Mouse (Mus musculus) CH12.LX (cell line): ENCODE measurements around the gene Fam19a5. TPM values are rescaled to one million over a fixed set of nuclear protein-coding genes. Genes with fewer than 3 reads are reported as not detected.

Source experiments
- DNase-seq: peaks from one replicate; pipeline ENCODE4 v3.0.0-alpha.2; 2013; ENCODE audit errors: extremely low read depth
- H3K27ac ChIP-seq: 2 replicates; pipeline ENCODE4 v1.5.1; 2012; ENCODE audit warnings: low read depth, mild to moderate bottlenecking, control low read depth, moderate library complexity; ENCODE audit not compliant: insufficient read depth
- H3K27me3 ChIP-seq: replicated peaks from 2 replicates; pipeline ENCODE3; 2012; ENCODE audit warnings: inconsistent platforms
- H3K36me3 ChIP-seq, 2 experiments: replicated peaks in 1 of 2; 2 replicates each; pipeline versions ENCODE3 to v1.6.1; 2012; ENCODE audit warnings: inconsistent platforms in 1 of 2, low read length in 1 of 2, mild to moderate bottlenecking in 1 of 2, mixed read lengths in 1 of 2, moderate library complexity in 1 of 2; ENCODE audit not compliant: control insufficient read depth in 1 of 2, insufficient read depth in 1 of 2
- H3K4me1 ChIP-seq, 2 experiments: 2 replicates each; pipeline ENCODE4 v1.6.1; 2012; ENCODE audit warnings: inconsistent platforms in 1 of 2, moderate library complexity in 1 of 2; ENCODE audit not compliant: insufficient read depth in 2 of 2, control insufficient read depth in 1 of 2
- H3K4me2 ChIP-seq: 2 replicates; pipeline ENCODE4 v1.6.1; 2012; ENCODE audit warnings: low read depth, mild to moderate bottlenecking, control low read depth; ENCODE audit not compliant: poor library complexity, insufficient read depth, severe bottlenecking
- H3K4me3 ChIP-seq, 3 experiments: fragments of 150-350 bp in 1 of 3; sonication (generic) in 1 of 3; replicated peaks in 1 of 3; 2 replicates each; pipeline versions ENCODE3 to v1.5.1; 2011 to 2012; ENCODE audit warnings: low read depth in 2 of 3, low read length in 2 of 3, mild to moderate bottlenecking in 2 of 3, moderate library complexity in 2 of 3, control low read depth in 1 of 3, improper control_type of control experiment in 1 of 3, inconsistent platforms in 1 of 3, mixed read lengths in 1 of 3; ENCODE audit not compliant: poor library complexity in 1 of 3
- H3K79me2 ChIP-seq: replicated peaks from 2 replicates; pipeline ENCODE4 v1.6.1; 2012; ENCODE audit warnings: mild to moderate bottlenecking, moderate library complexity; ENCODE audit not compliant: control insufficient read depth, poor library complexity, insufficient read depth, severe bottlenecking; ENCODE audit errors: extremely low read depth
- H3K9ac ChIP-seq: 2 replicates; pipeline ENCODE4 v1.6.1; 2012; ENCODE audit warnings: low read depth, mild to moderate bottlenecking, control low read depth, moderate library complexity; ENCODE audit not compliant: insufficient read depth
- H3K9me3 ChIP-seq: replicated peaks from 2 replicates; pipeline ENCODE3; 2012; ENCODE audit warnings: low read length, inconsistent platforms, mixed read lengths
- BHLHE40 ChIP-seq: IDR thresholded peaks from 2 replicates; pipeline ENCODE4 v1.6.1; 2011; ENCODE audit warnings: mild to moderate bottlenecking, low read depth, low read length, improper control_type of control experiment
- CTCF ChIP-seq, 2 experiments: IDR thresholded peaks in 1 of 2; conservative IDR thresholded peaks in 1 of 2; 2 replicates each; pipeline ENCODE4 v1.5.1; 2011 to 2012; ENCODE audit warnings: low read depth in 2 of 2, low read length in 2 of 2, improper control_type of control experiment in 1 of 2, inconsistent platforms in 1 of 2, mild to moderate bottlenecking in 1 of 2, moderate library complexity in 1 of 2
- E2F4 ChIP-seq: IDR thresholded peaks from 2 replicates; pipeline ENCODE4 v1.6.1; 2011; ENCODE audit warnings: low read depth, low read length, improper control_type of control experiment; ENCODE audit not compliant: insufficient replicate concordance
- ELF1 ChIP-seq: IDR thresholded peaks from 2 replicates; pipeline ENCODE4 v1.6.1; 2014; ENCODE audit warnings: low read depth, mild to moderate bottlenecking, inconsistent platforms, low read length, improper control_type of control experiment
- EP300 ChIP-seq: IDR thresholded peaks from 2 replicates; pipeline ENCODE4 v1.6.1; 2011; ENCODE audit warnings: low read length, improper control_type of control experiment
- ETS1 ChIP-seq: conservative IDR thresholded peaks from 2 replicates; pipeline ENCODE4 v1.6.1; 2012; ENCODE audit warnings: low read depth, mild to moderate bottlenecking, inconsistent platforms, low read length, improper control_type of control experiment, moderate library complexity
- GABPA ChIP-seq: IDR thresholded peaks from 2 replicates; pipeline ENCODE4 v1.6.1; 2012; ENCODE audit warnings: low read depth, low read length, improper control_type of control experiment, inconsistent platforms; ENCODE audit not compliant: insufficient replicate concordance
- JUND ChIP-seq: conservative IDR thresholded peaks from 2 replicates; pipeline ENCODE4 v1.6.1; 2011; ENCODE audit warnings: low read depth, low read length, improper control_type of control experiment
- KAT2A ChIP-seq: IDR thresholded peaks from 2 replicates; pipeline ENCODE4 v1.6.1; 2012; ENCODE audit warnings: low read length, improper control_type of control experiment, inconsistent platforms; ENCODE audit not compliant: insufficient replicate concordance
- MAX ChIP-seq: IDR thresholded peaks from 2 replicates; pipeline ENCODE4 v1.6.1; 2011; ENCODE audit warnings: low read length, improper control_type of control experiment
- MEF2A ChIP-seq: IDR thresholded peaks from 2 replicates; pipeline ENCODE4 v1.6.1; 2014; ENCODE audit warnings: low read depth, mild to moderate bottlenecking, inconsistent platforms, low read length, improper control_type of control experiment, borderline replicate concordance
- NRF1 ChIP-seq: IDR thresholded peaks from 2 replicates; pipeline ENCODE4 v1.6.1; 2014; ENCODE audit warnings: low read depth, mild to moderate bottlenecking, inconsistent platforms, low read length, improper control_type of control experiment, moderate library complexity
- PAX5 ChIP-seq: IDR thresholded peaks from 2 replicates; pipeline ENCODE4 v1.6.1; 2012; ENCODE audit warnings: low read length, inconsistent platforms, mixed read lengths
- RAD21 ChIP-seq: IDR thresholded peaks from 2 replicates; pipeline ENCODE4 v1.6.1; 2011; ENCODE audit warnings: low read depth, mild to moderate bottlenecking, low read length, improper control_type of control experiment, moderate library complexity
- RCOR1 ChIP-seq: conservative IDR thresholded peaks from 2 replicates; pipeline ENCODE4 v1.6.1; 2012; ENCODE audit warnings: low read depth, mild to moderate bottlenecking, inconsistent platforms, low read length, improper control_type of control experiment
- SMC3 ChIP-seq: IDR thresholded peaks from 2 replicates; pipeline ENCODE4 v1.6.1; 2011; ENCODE audit warnings: low read depth, low read length, improper control_type of control experiment
- USF1 ChIP-seq: IDR thresholded peaks from 2 replicates; pipeline ENCODE4 v1.6.1; 2014; ENCODE audit warnings: low read depth, mild to moderate bottlenecking, inconsistent platforms, low read length, improper control_type of control experiment
- dilution Hi-C: fragments of 300-500 bp; cut with MboI; formaldehyde crosslinking; loops from 2 replicates; pipeline ENCODE4 v1.14.3; 2020; ENCODE audit warnings: low sequenced_read_pairs; ENCODE audit not compliant: extremely low pct_unique_long_range_greater_than_20kb, extremely low pct_ligation_motif_present
- in situ Hi-C: fragments of 300-500 bp; cut with MboI; formaldehyde crosslinking; loops from 3 replicates; pipeline ENCODE4 v1.14.3; 2019; ENCODE audit warnings: low sequenced_read_pairs, low pct_ligation_motif_present, low pct_unique_long_range_greater_than_20kb, mixed read lengths
- polyA plus RNA-seq: library from polyadenylated mRNA; unstranded; fragments of >175 nt; gene quantifications from 2 replicates; pipeline ENCODE4 v1.2.1, GENCODE M21; 2012; ENCODE audit warnings: low read depth; ENCODE audit not compliant: insufficient read length
- total RNA-seq, 2 experiments: library from RNA; depleted of rRNA; stranded (reverse); fragments of 300-350 nt in 1 of 2; fragments of >200 nt in 1 of 2; gene quantifications; 2 replicates each; pipeline ENCODE4 v1.2.3; 2012 to 2014

The Fam19a5 gene
- total and polyA plus RNA-seq, 3 experiments, result not detected

DNA sequence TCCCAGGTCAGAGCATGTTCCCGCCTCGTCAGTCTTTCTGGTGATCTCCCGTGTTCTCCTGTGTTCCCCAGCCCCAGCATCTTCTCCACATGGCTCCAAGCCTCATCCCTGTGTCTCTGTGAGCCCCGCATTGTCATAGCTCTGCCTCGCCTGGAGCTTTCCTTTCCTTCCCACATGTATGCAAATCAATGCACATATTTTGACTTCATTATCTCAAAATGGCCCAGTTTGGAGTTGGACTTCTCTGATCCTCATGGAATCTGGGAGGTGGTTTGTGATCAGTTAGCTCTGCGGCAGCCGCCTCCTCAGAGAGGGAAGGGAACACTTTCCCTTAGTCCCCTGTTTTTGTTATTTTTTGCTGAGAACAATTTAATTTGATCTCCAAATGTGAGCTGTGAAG lies 117.9 kb downstream of the Fam19a5 start:
- Histone ChIP-seq H3K27me3 (no peaks in the 10 kb centered on the region), H3K79me2 (no peaks in the 10 kb centered on the region), H3K4me2 (no peak overlapping the region), H3K4me3 (no peak overlapping the region), H3K4me1 (no peaks in the 10 kb centered on the region), H3K9me3 (peaks cover 90% of the 10 kb centered on the region), H3K9ac (no peak overlapping the region), H3K27ac (no peak overlapping the region), H3K36me3 (no peaks in the 10 kb centered on the region)
- no peak for DNase-seq
- in situ Hi-C loops (no loop called here), dilution Hi-C loops (no loop called here)
- TF ChIP-seq MAX, result no peak
- TF ChIP-seq BHLHE40, result no peak
- no peak for TF ChIP-seq EP300
- no peak for TF ChIP-seq ETS1
- TF ChIP-seq, all 38 proteins: peak for 0

GRCm38 (mm10) chr15:87666041-87666750 lies 122.1 kb downstream of the Fam19a5 start:
- H3K9me3 ChIP-seq, result peaks cover 97% of the 10 kb centered on the region
- no peak overlapping the region for H3K4me3 ChIP-seq
- TF ChIP-seq KAT2A (no peak), EP300 (no peak), PAX5 (no peak), E2F4 (no peak), JUND (no peak), ETS1 (no peak), CTCF (conservative IDR thresholded peaks at IDR 0.05 in 1 of 2, IDR thresholded peaks at IDR 0.05 in 1 of 2; ENCODE audit: low read depth in 2 of 2, low read length in 2 of 2) (no peak), MAX (no peak), MEF2A (no peak), GABPA (no peak), RCOR1 (no peak), USF1 (no peak), RAD21 (no peak), ELF1 (no peak), SMC3 (no peak), NRF1 (no peak)
- TF ChIP-seq, all 38 proteins: peak for 0
- no peaks in the 10 kb centered on the region for H3K36me3 ChIP-seq
- no peaks in the 10 kb centered on the region for H3K4me1 ChIP-seq
- no peak overlapping the region for H3K9ac ChIP-seq
- H3K27me3 ChIP-seq, result no peaks in the 10 kb centered on the region
- DNase-seq, result no peak
- no peak overlapping the region for H3K4me2 ChIP-seq
- in situ Hi-C loops, result no loop called here
- dilution Hi-C loops, result no loop called here
- no peak overlapping the region for H3K27ac ChIP-seq
- no peaks in the 10 kb centered on the region for H3K79me2 ChIP-seq
